Mouse (Mus musculus) cerebellum, adult 11-12 months (tissue): Measurements from ENCODE around the gene Skap2.
A peak's percentile ranks its signal among the peaks of the same experiment; 100 is the strongest.

Source experiments
- DNase-seq: peaks from one replicate; pipeline ENCODE4 v3.0.0; 2022

Skap2 gene

DNA sequence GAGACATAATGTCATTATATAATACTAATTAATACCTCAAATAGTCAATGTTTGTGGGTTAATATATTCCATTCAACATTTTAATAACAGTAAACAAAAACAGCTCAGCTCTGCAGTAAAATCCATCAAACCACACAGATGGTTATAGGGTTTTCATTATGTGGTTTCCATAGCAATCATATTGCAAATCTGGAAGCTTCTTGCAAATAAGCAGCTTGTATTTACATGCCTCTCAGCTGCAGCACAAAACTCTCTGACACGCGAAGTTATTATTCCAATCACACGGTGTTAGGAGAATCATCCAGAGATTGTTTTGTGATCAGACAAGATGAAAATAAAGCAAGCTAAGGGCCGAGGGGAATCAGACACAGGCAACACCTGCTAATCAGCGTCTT is 129.5 kb downstream of the Skap2 start:
- DNase-seq, result no peak

DNA sequence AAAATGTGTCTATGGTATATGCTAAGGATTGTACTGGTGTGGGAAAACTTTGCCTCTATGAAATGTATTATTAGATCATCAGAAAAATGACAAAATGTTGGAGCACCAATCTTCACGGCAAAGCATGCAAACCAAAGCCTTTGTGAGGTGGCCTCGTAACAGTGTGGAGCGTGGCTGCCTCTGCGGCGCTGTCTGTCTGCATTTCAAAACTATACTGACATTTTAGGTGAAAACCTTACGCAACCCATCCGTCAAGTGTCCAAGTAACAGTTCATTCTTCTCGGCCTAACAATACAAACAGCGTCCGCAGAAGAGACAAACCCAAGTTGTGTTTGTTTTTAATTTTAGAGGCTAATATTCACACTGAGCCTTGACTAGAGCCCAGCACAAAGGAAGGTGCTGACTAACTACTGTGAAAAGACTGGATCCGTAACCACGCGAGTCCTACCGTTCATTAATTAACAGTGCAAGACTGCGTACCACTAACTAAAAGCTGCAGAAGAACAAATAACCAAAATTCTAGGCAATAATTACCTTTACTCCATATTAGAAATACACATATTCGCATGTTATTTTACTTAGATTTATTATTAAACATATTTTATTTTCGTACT is 130.0 kb downstream of the Skap2 start:
- DNase-seq, result no peak

DNA sequence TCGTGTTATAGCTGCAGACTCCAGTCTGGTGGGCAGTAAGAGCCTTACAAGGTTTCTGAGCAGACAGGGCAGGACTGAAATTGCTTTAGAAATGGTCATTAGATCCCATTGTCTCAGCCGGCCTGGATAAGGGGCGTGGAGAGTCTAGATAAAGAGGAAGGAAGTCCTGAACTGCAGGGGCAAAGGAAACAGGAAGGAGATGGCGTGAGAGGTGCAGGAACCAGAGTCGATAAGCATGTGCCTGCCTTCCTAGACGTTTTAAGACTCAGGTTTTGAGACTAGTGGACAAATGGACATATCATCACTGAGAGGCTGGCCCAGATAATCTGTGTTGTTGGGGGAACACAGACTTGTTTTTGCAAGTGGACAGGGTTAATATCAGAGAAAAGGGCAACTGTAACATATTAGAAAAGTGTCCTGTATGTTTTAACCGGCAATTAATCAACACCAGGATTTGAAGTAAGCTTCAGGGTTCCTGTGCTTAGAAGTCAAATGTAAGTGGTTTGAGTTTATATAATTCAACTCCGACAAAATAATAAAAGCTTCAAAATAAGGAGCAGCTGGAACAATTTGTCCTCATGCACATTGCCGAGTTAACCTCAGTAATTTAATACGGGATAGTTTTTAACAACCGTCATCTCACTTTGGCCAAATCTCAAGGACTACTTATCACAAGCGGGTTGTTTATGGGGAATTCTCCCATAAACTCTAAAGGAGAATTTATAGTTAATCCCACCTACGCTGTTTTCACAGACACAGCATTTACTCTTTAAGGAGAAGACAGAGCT is 131.0 kb downstream of the Skap2 start:
- no peak for DNase-seq

DNA sequence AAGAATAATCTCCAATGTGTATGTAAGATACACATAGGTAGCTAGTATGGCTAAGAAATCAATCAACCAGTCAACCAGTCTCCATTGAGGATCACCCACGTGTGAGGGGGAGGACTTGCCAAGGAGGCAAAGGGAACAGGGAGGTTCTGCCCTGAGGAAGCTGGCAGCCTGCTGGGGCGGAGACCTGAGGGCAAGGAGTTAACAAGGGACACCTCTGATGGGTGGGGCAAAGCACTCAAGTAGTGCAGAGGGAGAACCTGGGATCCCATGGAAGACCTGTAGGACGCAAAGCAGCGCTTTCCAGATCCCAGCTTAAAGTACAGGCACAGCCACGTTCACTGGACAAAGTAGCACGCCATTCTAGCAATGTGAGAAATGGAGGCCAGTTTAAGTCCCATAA is 131.6 kb downstream of the Skap2 start:
- DNase-seq, result no peak

DNA sequence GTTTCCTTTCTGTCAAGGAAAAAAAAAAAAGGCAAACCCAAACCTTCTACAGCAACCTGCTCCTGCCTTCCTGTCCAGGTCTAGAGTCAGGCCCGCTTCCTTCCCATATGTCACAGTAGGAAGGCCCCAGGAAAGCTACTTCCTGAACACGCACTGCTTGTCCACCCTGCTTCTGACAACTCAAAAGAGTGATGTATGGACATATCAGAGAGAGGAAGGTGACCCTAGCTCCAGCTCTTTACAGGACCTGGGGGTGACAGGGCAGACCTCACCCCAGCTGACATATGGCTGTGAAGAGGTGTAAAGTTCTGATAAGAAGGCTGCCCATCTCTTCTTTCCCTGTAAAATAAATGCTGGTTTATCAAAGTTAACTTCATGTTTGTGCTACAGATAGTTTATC is 133.8 kb downstream of the Skap2 start:
- DNase-seq, result no peak

DNA sequence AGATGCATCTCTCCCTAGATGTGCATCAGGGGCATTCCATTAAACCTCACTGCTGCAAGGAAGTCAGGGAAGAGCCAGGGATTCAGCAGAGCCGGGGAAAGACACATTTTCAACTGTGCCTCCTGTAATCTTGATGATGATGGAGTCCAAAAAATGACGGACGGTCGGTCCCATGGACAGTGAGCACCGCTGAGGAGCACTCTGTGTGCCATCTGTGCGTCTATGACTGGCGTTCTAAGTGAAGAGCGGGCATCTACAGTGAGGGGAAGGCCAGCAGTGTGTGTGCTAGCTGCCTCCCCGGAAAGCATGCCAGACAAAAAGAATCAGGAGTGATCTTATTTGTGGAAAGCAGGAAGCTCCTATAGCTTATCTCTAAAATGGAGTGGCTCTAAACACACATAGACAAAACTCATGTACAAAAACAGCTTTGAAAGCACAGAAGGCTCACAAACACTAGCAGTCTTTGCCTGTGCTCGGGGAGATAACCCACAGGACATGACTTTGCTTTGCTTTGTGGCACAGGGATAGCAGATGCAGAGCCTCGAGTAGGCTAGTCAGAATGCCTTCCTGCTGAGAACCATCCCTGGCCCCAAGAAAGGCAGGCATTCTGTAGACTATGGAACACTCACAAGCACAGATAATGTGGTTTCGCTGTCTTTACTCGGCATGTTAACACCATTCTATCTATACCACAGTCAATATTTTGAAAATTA is 135.4 kb downstream of the Skap2 start:
- DNase-seq, result no peak

DNA sequence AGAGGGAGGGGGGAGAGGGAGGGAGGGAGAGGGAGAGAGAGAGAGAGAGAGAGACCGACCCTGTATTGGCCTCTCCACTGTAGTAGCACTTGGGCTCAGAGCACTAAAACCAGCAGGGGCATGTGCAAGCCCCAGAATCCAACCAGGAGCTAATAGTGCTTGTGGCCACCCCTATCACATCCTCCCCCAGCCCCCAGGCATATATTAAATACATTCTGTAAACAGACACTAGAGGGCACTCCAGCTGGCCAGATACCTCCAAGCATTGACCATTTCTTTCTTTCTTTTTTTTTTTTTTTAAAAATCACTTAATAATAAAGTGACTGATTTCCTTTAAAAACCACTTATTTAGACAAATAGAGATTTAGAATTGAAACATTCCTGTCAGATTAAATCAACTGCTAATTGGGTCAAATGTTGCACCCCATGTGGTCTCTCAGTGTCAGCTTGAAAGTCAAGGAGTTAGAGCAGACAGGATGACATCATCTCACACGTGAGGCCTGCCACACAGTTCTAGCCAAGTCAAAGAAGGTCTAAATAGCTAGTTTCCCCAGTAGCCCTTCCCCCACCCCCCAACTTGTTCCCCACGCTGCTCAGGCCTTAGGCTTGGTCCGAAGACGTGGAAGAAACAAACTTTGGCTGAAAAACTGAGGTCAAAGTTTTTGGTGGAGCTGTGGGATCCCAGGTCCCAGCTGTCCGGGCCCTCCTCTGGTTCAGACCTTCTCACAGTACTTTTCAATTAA is 136.3 kb downstream of the Skap2 start:
- no peak for DNase-seq

DNA sequence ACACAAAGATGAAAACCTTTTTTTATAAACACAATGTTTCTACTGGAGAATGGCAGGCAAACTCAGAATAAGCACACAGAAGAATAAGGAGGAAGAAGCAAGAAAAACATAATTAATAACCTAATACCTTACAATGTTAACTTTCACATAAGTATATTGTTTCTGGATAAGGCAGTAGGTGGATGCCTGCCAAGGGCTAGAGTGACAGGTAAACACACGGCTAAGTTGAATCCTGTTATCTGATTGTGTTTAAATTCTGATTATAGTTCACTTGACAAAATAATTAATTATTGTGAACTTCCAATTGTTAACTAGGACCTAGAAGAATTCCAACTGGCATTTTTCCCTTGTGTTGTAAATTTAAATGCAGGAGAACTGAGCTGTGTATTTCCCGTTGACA is 138.3 kb downstream of the Skap2 start:
- no peak for DNase-seq

DNA sequence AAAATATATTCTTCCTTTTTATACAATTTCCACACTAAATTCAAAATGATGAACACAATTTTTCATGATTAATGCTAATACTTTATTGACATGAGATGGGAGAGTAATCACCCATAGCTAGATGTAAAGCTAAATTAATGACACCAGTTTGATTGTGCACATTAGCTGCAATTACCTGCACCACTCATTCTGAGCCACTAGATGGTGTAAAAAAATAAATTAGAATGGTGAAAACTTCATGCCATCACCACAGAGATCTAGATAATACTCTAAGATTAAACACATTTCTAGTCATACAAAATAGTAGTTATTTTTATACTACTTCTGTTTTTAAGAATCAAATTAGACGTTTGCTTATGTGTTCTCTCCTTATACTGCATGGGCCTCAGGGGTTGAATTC is 141.2 kb downstream of the Skap2 start:
- no peak for DNase-seq

DNA sequence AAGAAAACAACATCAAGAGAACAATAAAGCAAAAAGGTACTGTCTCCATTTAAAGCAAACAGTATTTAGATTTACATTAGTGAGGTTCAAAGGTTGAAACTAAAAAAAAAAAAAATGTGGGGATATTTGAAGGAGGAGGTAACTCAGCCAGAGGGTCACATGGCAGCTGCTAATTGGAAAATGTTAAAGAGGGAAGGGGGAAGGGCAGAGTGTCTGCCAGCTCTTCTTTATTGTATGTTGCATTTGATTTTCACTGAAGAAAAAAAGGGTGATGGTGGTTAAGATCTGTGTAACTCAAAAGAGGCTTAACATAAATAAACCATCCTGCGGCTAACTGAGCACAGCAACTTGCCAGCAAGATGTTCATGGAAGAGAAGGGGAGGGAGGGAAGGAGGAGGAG is 142.1 kb downstream of the Skap2 start:
- no peak for DNase-seq

DNA sequence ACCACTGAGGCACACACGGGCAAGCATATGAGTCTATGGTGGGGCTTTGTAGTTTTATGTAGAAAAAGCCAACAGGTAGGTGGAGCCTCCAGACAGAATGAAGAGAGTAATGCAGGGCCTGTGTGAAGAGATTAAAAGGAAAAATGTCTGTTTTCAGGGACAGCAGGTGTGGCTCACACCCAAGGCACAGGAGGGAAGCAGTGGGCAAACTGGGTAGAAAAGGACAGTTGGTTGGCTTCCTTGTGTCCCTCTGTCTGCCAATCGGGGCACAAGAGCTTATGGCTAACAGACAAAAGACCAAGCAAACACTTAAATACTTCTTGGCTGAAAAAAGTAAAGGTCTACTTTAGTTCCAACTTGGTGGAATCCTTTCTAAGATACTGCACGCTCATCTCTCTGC is 145.8 kb downstream of the Skap2 start:
- DNase-seq, result no peak

DNA sequence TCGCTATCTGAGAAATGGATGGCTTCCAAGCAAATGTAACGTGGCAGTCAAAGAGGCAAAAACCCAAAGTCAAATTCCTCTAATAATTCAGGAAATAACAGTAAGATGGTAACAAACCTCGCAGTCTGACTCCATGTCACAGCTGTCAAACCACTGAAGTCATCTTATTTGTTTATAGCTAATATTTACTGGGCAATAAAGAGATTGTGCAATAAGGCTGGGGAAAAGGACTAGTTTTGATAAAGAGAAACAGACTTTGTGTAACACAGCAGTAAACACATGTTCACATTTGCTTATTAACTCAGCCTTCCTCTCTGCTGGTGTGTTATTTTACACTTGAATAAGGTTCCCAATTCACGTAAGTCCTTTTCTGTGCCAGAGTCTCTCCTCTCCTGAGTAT is 148.8 kb downstream of the Skap2 start:
- DNase-seq, result no peak

DNA sequence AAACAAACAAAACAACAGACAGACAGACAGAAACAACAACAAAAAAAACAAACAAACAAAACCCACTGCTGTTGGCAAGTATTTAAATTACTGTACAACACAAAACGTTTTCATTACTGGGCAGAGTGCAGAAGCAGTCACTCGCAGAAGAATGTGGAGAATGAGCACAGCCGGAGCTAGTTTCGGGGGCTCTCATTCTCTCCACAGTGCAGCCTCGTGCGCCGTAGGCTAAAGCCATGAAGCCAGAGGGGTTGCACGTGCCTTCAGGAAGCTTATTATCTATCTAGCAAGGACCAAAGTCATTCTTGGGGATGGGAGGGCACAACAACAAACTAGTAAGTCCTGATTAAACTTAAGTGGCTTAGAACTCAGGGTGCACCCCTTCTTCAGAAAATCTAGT is 152.0 kb downstream of the Skap2 start:
- no peak for DNase-seq

DNA sequence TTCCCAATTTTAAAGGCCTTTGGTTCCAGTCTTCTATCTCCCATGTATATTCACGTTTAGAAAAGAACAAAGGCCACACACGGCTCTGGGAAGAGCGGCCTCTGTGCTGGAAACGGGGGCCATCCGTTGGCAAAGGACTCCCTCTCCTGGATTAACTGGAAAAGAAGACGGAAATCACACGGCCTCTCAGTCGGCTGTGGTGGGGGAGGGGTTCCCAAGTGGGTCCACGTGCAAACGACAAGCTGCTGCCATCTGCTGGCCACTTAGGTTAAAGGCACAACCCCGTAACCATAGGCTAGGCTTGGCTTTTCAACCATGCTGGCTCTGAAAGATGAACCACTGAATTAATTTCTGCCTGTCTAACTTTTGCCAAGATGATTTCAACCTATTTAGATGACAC is 154.5 kb downstream of the Skap2 start:
- peak; percentile 94 for DNase-seq

DNA sequence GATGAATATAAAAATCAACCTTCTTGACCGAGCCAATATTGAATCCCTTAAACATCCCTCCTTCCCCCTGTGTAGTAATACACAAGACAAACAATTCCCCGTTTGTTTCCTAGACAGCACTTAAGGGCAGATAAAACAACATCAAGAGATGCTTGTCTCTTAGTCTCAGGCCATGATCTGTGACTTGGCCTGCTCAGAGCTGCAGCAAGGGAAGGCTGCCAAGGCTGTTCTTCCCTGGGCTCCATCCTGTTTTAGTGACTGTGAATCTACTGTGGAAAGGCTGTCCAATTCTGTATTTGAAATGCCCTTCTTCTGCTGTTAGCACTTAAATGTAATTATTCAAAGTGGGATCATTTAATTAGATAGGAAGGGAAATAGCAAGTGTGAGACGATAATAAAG is 159.1 kb downstream of the Skap2 start:
- DNase-seq, result peak; percentile 67

DNA sequence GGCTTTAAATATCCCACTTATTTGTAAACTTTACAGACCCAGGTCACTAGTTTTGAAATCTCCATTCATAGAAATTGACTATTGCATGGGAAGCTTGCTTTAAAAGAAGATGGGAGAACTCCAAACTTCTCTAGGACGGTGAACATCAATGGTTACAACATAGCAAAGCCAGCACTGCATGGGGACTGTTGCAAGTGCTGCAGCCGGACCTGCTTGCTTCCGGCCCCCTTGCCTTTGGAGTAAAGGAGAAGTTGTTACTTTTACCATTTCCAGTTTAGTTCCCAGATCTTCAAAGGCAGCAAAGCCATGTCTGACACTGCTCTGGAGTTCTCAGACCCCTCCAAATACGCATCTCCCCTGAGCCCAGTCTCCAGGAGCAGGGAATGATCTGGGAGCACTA is 159.7 kb downstream of the Skap2 start:
- DNase-seq, result no peak

DNA sequence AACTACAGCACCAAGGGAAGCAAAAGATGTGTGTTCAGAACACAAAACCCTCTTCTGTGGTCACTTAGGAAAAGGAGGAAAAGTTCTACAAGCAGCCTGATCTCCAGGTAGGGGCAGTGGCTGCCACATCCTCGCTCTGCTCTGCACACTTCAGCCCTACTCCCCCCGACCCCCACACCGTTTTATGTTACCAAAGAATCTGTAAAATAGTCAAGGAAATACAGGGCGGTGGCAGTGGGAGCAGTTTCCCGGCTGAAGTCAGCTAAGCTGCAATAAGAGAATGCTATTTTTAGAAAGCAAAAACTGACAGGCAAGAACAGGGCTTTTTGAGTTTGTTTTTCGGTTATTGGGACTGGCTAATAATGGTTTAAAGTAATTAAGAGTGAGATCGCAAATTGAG is 160.8 kb downstream of the Skap2 start:
- no peak for DNase-seq

DNA sequence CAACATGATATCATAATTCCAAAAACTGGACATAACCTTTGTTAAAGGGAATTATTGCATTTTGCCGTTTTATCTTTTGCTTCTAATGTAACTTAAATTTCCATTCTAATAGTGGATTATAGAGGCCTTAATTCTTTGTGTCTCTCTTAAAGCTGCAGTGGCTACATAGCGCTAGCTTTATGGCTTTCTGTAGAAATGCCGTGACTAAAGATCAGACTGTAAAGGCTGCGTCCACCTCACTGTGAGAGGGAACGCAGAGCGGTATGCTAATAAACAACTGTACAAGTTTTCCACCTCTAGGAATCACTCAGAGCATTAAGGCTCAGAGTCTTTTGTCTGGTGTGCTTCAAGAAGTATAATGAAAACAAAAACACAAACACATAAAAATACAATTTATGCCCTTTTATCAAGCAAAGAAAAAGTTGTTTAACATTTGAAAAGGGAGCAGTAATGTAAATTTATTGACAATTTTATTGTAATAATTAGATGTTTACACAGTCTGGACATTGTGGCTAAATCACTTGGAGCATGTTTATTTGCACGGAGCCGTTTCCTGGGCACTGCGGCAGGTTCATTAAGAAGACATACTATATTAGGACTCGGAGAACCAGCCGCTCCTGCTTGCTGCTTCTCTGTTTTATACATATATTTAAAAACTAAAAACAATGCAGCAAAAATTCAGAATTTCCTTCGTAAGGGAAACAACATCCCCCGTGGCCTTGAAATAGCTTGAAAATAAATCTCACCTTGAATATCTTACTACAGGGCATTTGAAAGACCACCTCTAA is 162.1 kb downstream of the Skap2 start:
- no peak for DNase-seq

DNA sequence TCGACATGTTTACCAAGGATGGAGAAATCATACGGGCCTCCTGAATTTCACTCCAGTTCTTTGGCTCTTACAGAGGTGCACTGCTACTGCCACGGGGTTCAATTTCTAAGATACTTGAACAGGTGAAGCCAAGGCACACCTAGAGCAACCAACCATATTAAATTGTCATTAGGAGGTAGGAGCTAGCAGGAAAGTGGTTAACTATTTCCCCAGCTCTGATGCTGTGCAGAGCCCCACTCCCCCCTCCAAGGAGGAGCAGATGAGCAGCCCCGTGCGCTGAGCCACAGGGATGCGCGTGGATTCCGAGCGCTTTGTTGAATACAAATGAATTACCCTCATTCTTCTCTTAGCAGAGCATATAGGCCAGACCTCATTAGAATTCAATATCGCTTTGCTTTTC is 162.8 kb downstream of the Skap2 start:
- DNase-seq, result peak; percentile 71

DNA sequence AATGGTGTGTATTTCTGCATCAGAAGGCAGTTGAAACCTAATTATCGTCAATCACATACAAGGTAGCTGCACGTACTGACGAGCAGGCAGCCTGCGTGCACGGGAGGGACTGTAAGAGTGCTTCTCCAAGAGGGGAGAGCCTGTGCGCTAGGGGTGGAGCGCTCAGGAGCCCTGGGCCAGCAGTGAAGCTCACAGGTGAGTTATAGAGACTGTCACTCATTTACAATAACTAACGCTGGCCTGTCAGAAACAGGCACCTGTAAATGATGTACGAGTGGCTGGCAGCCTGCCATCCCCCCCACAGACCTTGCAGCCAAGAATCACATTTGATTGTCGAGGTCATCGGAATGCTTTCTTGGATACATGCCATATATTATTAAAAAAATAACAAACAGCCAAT is 168.2 kb downstream of the Skap2 start:
- DNase-seq, result peak; percentile 65

DNA sequence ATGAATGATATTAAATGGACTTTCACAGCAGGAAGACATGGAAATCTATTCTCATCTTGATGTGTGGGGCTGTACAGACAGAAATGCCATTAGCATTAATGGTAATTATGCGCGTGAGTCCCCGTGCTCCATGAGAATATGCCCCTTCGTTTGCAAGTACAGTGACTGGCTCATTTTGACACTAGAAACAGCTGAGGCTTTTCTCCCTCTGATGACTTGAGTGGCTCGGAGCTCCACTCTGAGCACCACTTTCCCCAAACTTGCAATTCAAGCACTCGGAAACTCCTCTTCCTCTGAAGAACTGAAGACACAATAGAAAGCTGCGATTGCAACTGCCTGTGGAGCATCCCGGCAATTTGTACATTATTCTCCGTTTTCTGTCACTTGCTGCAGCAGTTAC is 169.3 kb downstream of the Skap2 start:
- no peak for DNase-seq

DNA sequence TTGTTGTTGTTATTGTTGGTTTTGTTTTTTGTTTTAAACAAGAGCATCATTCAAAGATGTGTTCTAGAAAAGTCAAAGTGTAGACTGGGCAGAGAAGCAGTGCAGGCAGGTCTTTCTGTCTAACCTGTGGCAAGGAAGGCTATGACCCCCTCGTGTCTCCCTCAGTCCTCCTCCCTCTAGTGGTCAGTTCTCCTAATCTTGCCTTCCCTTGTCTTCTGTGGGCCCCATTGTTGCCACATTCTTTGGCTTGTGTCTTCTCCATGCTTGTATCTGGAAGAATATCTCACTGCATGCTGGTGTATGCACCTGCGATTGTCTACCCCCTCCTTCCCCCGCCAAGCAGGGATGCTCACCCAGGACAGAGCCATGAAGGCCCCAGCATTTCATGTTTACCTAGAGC is 174.2 kb downstream of the Skap2 start:
- DNase-seq, result no peak

DNA sequence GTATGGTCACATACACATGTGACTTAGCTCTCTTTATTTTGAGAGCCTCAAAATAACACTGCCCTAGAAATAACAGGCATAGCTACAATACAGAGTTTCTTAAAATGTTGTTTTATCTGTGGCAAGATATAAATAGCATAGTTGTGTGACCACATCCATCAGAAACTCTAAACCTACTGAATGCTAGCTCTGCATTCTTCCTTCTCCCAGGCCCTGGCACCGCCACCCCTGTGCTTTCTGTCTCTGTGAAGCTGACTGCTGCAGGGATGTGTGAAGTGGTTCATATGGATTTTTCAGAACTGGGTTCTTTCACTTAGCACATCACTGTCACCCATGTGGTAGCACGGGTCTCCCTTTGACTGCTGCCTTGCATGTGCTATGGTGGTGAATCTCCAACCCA is 179.0 kb downstream of the Skap2 start:
- DNase-seq, result no peak
